Mouse (Mus musculus): ENCODE results near the gene Rhno1.

DNA sequence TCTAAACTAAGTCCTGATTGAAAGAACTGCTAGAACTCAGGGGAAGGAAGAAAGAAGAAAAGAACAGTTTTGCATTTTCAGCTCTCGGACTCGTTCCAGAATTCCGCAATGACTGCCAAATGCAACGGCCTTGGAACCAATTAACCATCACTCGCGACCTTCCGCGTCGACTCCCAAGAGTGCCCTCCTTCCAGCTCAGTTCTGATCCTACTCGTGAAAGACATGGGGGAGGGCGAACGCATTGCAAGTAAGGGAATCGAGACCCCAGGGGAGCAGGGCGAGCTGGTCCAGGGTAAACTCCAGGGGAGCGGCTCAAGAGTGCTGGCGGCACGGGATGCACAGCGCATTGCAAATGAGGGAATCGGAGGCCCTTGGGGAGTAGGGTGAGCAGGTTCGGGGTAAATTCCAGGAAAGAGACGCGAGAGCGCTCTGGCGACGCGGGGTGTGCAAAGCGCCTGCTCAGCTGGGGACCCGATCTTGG, 7.5 kb downstream of the Rhno1 start:
- no peak for TF ChIP-seq CTCF (IDR thresholded peaks at IDR 0.05)
- TF ChIP-seq EP300 (IDR thresholded peaks at IDR 0.05) = no peak

All from lung, postnatal 0 days (tissue).